Mouse (Mus musculus) heart, postnatal 25 days (tissue): Measurements from ENCODE around the gene Lrfn2. TPM values are rescaled to one million over a fixed set of nuclear protein-coding genes. Genes with fewer than 3 reads are reported as not detected.

Experiments used
- DNase-seq: peaks from one replicate; pipeline ENCODE4 v3.0.0; 2022; ENCODE audit warnings: low spot score
- intact Hi-C: fragments of 180-260 bp; cut with DNase I; formaldehyde crosslinking; loops from one replicate; pipeline ENCODE4 v1.15.1; 2025
- total RNA-seq, 2 experiments: library from RNA; stranded (reverse); gene quantifications; 2 replicates each; pipeline ENCODE4 v1.2.3; 2021

Lrfn2 gene
- total RNA-seq, 2 experiments from 2014 or later, result 0.48 to 0.70 TPM

DNA sequence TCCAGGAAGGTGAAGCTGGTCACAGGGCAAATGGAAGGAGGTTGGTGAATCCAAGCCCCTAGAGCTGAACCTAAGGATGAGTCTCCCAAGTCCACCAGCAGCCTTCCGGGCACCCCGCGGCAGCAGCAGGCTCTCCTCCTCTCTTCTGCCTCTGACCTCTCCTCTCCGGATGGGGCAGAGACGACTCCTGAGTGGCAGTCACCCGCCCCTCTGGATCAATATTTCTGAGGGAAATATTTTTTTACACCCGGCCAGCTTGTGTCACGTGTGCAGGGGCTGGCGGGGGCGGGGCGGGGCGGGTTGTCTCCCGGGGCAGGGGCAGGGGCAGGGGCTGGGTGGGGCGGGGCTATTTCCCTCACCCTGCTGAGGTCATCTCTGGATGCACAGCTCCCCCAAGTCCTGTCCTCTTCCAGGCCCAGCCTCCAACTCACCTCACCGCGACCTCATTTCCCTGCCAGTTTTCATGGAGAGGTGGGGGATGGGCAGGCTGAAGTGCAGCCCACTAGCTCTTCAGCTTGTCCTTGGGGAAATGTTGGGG is 28.1 kb downstream of the Lrfn2 start:
- intact Hi-C loops, result no loop called here
- peak; percentile 22 for DNase-seq

DNA sequence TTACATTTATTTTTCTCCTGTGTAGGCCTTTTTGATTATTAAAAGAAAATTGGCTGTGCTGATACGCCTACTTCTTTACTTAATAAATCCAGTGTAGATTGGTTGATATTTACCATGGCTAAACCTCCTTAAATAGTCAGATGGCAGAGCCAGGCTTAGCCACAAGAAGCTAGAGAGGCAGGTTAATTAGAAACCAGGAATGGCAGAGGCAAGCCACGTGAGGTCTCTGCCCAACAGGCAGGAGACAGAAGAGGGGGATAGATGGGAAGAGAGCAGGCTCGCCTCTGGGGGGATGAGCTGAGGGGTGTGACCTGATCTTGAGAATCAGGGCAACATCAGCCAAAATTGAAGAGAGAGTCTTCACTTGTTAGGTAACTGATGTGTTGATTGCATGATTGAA is 30.5 kb downstream of the Lrfn2 start:
- intact Hi-C loops, result no loop called here
- no peak for DNase-seq

DNA sequence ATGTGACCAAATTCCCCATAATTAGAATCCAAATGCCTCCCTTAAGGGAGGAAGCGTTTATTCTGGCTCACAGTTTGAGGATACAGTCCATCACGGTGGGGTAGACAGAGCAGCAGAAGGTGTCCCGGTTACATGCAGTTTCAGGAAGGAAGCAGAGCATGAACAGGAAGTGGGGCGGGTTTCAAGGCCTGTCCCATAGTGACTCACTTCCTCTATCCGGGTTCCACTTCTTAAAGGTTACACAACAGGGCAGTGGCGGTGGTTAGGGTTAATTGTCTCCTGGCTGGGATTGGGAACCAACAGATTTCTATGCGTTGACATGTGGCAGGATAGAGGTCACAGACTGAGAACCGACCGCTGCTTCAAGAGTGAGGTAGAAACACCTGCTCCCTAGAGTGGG is 31.6 kb downstream of the Lrfn2 start:
- no peak for DNase-seq
- intact Hi-C loops, result no loop called here

DNA sequence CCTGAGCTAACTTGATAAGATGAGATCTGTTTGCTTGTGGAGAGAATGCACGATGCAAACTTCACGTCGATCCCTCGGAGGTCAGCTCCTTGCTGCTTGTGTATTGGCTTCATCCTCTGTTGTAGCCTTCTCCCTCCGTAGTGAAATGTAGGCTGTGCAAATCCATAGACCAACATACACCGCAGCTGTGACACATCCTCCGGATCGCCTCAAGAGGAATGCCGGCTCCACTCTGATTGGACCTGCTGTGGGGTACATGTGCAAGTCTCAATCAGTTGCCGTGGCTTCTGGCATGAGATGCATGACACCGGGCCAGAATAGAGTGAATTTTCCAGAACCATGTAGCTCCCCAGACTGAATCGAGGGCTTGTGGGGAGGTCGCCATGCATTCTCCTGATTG is 36.1 kb downstream of the Lrfn2 start:
- no peak for DNase-seq
- intact Hi-C loops, result no loop called here

DNA sequence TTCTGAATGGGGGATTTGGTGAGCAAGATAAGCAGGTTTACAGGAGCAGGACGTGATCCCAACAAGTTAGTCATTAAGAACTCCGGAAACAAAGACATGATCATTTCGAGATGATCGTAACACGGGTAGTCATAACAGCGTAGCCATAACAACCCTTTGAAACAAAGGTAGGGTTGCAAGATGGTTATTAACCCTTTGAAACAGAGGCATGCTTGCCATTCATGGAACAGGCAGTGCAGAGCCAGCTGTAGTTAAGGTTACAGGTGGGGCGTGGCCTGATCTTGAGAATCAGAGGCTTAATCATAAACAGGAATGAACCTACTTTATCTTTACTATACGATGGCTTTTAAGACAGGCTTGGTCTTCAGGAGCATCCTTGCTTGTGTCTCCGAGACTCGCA is 39.1 kb downstream of the Lrfn2 start:
- DNase-seq, result no peak
- intact Hi-C loops, result no loop called here

DNA sequence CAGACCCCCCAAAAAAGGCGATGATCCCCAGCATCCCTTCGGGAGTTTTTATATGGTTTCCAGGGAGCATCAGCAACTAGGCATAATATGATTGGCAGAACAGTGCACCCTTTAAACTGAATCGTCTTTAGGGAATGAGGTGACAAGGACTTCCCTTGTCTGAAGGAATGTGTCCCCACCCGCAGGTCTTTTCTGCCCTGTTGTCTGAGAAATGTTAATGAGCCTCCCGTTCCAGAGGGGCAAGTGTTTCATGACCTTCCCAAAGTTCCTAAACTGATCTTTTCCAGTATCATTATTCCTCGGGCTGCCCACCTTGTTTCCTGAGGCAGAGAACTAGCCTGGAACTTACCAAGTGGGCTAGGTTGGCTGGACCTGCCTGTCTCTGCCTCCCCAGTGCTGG is 40.7 kb downstream of the Lrfn2 start:
- intact Hi-C loops, result no loop called here
- DNase-seq, result no peak

DNA sequence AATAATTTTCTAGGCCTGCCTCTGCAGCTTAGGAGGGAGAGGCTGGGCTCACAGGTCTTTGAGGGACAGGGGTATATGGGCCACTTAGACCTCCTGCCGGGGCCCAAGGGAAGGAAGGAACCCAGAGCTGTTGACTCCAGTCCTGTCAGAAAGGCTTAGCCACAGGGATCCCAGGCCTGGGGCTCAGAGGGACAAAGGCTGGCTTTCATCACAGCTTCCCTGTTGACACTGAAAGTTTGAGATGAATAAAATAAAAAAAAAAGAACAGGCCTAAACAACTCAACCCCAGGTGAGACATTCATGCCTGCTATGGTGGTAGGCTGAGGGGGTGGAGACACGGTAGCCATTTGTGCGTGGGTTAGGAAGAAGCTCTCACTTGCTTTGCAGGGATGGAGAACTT is 41.2 kb downstream of the Lrfn2 start:
- DNase-seq, result no peak
- intact Hi-C loops, result no loop called here

DNA sequence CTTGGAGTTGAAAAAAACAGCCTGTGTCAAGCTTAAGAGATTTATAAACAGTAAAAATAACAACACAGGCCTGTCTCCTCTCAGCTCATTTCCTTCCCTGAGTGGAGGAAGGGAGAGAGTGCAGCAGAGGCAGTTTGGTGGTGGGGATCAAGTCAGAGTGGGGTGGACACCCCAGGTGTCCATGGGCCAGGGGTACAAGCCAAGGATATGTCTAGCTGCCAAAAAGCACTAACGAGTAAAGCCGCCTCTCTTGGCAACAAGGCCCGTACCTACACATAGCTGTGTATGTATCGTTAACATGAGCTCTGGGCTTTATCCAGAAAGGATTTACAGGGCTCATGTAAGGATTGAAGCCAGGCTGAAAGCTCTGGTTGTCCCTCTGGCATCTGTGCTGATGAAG is 42.9 kb downstream of the Lrfn2 start:
- no peak for DNase-seq

DNA sequence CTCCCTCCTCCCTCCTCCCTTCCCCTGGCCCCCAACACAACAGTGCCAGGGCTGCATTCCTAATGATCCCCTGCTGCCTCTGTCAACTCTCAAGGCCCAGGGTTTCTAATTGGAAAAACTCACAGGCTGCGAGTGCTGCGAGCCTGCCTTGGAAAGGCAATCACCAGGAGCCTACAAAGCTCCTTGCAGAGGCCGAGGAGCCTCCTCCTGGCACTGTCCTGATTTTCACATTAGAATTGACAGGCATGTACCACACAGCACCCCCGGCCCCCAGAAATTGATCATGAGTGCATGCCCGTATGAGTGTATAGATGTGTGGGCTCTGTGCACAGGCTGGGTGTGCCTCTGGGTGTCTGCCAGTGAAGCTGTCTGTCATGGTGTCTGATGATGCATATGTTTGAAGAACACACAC is 44.4 kb downstream of the Lrfn2 start:
- intact Hi-C loops, result no loop called here
- no peak for DNase-seq

More for the DNA sequence above, 42.9 kb downstream of the Lrfn2 start:
- intact Hi-C loops, result no loop called here

DNA sequence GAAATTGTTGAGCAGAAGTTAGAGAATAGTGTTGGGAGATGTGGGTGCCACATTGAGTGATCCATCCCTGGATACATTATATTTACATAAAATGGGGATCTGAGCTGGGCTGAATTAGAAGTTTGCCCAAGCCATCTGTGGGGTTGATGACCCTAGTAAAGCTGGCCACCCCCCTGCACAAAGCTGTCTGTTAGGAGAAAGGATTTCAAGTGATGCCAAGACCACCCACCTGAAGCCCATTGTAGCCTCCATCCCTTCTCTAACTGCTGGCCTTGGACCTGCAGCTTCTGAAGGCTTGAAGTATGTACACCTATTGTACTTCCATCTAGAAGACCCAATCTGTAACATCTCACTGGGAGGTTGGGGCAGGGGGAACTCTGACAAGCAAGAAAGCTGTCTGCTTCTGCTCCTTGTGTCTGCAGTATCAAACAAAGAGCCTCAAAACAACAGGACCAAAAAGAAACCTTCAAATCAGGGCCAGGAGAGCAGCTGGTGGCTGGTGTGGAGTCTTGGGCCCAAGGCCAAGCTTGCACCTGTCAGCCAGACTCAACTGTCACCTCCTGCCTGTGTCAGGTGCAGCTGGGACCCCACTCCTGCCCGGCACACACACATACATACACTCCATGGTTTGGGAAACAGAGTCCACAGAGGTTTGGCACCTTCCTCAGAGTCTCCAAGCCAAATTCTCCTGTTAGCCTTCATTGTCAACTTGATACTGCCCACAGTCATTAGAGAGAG is 63.2 kb downstream of the Lrfn2 start:
- no peak for DNase-seq
- intact Hi-C loops, result no loop called here

DNA sequence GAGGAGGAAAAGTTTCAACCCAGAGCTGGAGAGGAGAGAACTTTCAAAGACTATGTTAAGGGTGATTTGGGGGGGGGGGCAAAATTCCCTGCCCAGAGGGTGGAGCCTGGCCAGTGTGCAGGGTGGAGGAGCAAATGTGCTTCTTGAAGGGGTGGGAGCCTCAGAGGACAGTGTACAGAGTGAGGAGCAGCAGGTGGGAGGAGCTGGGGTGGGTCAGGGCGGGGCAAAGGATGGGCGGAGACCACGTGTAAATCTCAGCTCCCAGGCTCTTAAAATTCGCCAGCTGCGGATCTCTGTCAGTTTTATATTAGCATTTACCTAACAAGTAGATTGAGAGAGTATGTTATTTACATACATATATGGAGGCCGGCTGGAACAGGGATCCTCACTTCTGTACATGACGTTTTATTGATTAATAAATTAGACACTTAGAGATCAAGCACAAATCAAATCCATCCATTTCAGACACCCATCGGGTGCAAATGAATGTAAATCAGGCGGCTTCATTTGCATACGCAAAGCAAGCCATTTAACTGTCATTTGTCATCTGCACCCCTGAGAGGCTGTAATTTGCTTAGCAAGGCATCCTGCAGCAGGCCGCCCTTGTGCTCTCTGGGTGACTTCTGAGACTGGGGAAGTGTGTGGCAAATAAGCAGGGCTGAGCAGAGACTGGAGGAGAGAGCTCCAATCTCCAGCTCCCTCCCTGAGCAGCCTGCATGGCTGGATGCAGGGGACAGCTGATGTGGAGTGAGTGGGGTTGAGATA is 67.5 kb downstream of the Lrfn2 start:
- intact Hi-C loops, result no loop called here
- DNase-seq, result no peak

DNA sequence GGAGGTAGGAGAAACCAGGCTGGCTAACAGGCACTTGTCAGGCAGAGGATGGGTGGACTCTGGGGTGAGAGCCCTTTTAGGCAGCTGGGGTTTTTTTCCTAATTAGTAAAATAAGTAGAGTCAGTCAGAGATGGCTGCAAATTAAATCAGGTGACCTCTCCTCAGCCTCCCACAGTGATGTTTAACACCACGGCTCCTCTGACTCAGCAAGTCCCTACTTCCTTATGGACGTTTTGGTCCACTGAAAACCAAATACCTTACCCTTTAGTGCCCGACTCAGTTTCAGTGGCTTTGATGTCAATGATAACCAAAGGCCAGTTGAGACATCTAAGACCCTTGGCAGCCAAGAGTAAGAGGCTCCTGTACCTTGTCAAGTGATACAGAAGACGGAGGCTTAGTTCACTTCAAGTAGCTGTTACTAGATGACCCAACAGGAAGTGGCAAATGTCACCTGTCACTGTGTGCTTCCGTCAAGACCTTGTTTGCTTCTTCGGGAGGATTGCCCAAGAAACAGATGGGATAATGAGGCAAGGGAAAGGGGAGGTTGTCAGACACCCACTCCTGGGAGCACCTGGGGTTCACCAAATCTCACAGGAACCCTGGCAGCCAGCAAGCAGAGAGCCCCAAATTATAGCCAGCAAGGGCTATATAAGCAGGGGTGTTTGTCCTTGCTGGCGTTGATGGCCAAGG is 77.3 kb downstream of the Lrfn2 start:
- intact Hi-C loops, result no loop called here
- DNase-seq, result no peak

DNA sequence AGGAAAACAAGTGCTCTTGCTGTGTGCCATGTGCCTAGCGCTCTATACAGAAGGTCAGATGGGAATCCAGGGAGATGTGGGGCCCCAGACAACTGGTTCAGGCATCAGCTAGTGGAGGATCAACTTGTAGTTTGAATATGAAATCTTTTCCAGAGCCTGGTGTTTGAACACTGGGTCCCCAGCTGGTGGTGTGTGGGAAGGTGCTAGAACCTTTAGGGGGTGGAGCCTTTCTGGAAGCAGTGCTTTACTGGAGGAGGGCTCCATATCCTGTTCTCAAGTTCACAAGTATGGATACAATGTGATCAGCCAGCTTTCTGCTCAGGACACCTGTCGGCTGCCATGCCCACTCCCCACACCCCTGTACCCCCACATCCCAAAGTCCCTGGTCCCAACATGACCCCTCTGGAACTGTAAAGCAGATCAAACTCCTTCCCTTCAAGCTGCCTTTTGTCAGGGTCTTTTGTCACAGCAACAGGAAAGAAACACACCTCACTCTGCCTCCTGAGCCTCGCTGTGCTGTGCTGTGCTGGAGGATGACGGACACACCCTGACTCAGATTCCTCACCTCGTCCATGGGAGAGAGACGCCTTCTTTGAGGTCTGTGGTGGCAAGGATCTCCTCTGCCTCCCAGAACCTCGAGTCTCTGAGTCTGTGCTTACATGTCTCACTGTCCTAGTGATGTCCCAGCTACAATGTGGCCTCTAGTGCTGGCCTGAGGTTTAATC is 81.9 kb downstream of the Lrfn2 start:
- DNase-seq, result no peak
- intact Hi-C loops, result no loop called here

DNA sequence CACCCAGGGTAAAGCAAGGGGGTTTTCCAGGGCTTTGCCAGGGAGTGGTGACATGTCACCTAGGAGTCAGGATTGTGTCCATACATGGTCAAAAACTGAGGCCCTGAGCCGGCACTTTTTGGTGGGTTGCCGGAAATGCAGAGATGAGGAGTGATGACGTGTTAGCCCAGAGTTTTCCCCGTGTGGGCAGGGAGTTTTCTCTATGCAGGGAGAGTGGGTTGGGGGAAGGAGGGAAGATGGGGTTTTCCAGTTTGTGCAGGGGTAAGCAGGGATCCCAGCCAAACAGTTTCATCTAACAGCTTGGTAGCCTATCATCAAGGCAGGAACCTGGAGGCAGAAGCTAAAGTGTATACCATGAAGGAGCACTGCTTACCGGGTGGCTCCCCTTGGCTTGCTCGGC is 83.2 kb downstream of the Lrfn2 start:
- DNase-seq, result no peak
- intact Hi-C loops, result no loop called here

DNA sequence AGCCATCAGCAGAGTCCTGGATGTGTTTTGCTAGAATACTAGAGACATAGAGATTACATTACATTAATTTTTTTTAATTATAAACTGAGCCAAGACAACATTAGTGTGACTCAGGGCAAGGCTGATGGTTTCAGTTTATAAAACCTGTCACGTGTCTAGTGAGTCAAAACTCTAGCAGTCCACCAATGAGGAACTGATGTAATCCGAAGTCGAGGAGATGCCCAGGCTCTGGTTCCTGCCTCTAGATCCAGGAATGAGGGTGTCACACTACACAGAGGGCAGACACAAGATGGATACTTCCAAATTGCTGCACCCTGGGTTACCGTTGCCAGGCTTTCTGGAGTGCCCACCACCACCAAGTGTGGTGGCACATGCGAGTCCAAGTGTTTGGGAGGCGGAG is 84.0 kb downstream of the Lrfn2 start:
- intact Hi-C loops, result no loop called here
- no peak for DNase-seq

DNA sequence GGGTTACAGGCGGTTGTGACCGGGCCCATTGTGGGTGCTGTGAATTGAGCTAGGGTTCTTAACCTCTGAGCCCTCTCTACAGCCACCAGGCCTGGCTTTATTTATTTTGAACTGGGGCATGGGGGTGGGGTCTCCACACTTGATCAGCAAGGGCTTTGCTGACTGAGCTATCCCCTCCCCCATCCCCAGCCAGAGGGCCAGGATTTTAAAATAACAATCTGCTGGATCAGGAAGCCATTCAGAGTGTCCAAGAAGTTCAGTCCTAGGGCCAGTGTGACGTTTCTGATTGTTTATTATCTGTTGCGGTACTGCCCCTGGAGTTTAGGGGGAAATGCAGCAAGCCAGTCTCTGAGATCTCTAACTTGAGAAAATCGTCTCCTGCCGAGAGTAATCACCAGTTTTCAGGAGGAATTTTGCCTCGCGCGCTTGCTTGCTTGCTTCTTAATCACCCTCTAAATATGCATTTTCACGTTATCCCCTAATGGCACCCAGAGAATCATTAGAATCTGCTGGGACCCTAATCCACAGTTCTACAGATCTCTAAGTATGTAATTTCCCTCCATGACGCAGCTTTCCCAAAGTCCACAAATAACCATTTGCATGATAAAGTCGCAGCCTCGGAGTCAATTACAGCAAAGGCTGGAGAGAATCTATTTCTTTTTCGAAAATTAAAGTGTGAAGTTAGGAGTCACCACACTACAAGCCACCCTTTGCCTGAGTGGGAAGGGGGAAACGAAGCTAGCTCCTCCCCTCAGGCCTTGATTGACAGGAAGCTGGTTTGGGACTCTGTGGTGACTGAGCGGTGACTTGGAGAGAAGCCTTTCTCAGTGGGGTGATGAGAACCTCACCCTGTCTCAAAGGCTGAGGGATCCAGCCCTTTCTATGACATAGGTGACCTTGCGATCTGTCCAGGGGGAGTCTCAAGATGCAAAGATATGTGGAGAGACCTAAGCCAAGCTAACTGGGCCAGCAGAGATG is 85.5 kb downstream of the Lrfn2 start:
- DNase-seq, result no peak
- intact Hi-C loops, result no loop called here

DNA sequence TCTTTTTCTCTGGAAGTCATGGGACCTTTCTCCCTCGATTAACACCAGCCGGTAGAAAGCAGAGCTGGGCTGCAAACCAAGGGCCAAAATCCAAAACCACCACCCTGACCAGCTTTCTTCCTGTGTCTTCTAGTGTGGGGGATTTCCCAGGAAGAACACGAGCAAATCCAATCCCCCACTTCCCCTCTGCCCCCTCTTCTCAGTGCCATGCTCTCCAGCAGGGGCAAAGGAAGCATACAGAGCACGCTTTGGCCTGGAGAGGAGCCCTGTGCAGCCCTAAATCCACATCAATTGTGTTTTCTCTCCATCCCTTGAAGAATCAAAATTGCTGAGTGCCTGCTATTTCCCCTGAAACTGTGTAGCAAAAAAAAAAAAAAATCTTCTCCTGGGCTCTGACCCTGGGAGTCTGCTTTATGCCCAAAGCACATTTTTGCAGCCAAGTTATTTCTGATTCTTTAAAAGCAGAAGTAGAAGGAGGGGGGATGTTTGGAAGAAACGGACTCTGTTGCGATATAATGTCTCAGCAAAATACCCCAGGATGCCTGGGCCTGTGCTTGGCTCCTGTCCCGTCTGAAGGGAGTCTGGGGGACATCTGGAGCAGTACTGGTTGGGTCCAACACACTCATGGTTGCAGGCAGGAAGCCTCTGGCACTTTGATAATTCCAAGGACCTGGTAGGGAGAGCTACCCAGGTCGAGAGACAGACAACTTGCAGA is 86.8 kb downstream of the Lrfn2 start:
- DNase-seq, result no peak
- intact Hi-C loops, result no loop called here

DNA sequence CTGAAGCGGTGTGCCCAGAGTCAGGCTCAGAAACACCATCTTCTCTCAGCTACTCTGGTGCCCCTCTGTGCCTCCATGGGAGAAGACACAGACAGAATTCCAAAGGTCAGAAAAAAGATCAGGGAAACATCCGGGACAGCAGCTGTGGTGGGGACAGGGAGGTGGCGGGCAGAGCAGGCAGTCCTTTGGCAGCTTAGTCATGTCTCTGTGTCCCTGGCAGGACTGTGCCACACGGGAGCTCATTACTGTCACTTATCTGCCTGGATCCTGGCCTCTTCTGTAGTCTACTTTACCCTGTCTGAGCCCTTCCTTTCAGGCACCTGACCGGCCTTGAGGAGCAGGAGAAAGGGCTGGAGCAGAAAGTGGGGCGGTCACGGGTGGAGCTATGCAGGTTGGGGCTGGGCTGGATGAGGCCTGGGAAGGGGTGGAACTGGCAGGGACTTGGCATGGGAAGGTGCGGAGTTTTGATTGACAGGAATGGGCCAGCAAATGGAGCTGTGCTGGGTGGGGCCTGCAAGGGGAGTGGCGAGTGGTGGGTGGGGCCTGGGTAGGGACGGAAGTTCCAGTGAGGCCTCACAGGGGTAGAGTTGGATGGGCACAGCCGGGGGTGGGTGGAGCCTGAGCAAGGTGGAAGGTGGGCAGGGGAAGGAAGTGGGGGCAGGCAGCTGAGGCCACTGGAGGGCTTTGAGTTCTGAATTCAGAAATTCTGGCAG is 97.5 kb downstream of the Lrfn2 start:
- DNase-seq, result peak; percentile 10

More for the DNA sequence above, 97.5 kb downstream of the Lrfn2 start:
- intact Hi-C loops, result no loop called here
